Mouse (Mus musculus) ovary, postnatal 14 days (tissue): ENCODE measurements around the gene Asb8.

ENCODE experiments used
- DNase-seq: peaks from one replicate; pipeline ENCODE4 v3.0.0; 2022; ENCODE audit warnings: low spot score

Gene Asb8

GRCm38 (mm10) chr15:98115779-98116163 lies 49.7 kb downstream of the Asb8 start:
- no peak for DNase-seq

GRCm38 (mm10) chr15:98114852-98115778 lies 50.3 kb downstream of the Asb8 start:
- no peak for DNase-seq

GRCm38 (mm10) chr15:98114098-98114851 lies 51.1 kb downstream of the Asb8 start:
- no peak for DNase-seq

DNA sequence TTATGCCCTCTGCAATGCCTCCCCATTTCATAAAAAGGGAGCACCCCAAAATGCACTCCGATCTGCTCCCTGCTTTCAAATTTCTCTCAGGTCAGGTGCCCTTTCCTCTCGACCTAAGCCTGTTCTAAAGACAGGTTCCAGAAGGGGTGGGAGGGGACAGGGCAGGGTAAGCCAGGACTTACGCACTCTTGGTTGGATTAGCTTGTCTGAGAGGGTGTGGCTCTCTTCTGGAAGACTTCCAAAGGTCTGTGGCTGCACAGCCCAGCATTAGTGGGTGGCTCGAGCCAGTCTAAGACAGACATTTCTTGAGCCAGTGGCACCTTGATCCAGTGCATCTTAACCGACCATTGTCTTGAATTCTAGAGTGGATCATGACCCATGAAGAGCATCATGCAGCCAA lies 53.6 kb downstream of the Asb8 start:
- no peak for DNase-seq

DNA sequence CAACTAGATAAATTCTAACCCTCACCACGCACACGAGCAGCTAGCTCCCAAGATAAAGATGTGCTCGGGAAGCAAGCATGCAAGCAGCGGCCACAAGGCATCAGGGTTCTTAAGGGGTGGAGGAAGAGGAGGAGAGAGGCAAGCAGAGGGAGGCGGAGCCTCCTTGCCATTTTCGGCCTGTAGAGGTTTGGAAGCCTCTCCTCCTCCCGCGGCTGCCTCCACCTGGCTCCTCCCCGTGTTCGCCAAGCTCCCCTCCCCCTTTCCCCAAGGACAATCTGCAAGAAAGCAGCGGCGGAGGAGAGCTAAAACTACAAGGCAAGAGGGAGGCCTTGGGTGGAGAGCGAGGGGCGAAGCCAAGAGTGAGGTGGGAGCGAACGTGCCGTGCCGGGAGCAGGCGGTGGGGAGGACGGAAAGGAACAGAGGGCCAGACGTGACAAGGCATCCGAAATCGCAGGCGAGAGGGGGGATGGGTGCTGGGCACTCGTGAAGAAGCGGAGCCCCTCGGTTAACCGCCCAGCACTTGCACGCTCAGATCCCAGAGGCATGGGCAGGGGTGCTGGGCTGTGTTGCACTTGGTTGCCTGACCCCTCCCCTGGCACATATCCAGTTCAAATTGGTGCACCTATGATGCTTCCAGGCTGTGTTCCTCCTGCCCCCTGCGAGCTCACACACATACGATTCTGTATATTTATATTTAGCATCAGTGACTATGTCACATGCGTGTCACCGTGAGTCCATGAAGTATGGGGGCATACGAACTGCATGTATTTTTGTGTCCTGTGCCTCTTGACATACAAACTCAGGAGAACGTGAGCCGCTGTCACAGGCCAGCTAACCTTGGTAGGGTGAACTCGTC lies 56.9 kb downstream of the Asb8 start:
- peak; percentile 69 for DNase-seq

DNA sequence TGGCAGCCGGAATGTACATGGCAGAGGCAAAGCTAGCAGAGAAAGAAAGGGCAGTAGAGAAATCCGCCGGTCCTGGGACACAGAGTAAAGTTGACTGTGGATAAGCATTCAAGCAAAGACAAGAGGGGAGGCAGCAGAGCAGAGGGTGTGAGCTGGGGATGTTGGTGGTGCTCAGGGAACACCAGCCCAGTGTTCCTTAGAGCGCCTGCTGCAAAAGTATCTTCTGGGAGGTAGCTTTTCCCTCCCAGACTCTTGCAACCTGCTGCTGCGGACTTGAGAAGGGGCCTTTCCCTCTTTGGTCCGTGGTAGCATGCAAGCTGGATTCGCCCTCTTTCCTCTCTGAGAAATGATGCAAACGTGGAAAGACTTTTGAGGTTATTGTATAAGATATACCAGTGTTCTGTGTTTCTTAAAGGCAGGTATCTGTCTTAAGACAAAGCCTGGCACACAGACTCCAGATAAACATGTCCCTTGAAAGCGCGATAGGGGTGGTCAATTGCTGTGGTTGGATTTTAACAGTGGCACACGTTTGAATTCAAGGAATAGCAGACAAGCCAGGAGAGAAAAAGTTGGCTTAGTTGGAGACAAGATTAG lies 57.6 kb downstream of the Asb8 start:
- no peak for DNase-seq

DNA sequence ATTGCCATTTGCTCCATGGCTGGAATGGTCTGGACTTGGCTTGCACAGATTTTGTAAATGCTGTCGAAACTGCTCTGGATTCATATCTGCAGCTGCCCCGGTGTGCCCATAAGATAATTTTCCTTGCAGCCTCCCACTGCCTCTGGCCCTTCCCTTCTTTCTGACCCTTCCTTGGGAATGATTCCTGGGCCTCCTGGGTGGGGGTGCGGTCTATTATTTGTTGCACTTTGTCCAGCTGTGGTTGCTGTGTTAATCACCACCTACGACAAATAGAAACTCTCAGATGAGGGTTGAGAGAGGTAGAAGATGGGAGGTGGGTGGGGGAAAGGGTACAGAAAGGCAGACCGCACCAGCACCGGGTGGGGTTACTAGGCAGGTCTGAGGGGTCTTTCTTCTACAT lies 58.2 kb downstream of the Asb8 start:
- no peak for DNase-seq

- no peak for DNase-seq
These were observed 58.9 kb downstream of the Asb8 start for GRCm38 (mm10) chr15:98106506-98106905.

GRCm38 (mm10) chr15:98102401-98102800 lies 63.0 kb downstream of the Asb8 start:
- DNase-seq: no peak

DNA sequence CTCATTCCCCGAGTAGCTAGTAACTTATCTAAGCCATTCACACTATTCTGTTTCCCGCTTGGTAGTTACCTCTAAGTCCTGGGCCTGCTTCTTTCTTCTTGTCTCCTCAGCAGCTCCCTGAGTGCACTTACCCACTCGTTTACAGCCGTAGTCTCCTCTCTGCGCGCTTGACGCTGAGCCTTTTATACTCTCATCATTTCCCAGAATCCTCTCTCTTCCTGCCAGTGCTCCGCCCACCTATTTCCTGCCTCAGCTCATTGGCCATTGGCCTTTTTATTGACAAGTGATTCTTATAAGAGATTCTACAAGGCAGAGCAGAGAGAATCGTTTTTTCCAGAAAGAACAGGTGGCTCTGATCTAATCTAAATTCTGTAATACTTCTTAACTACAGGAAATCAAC lies 66.9 kb downstream of the Asb8 start:
- no peak for DNase-seq

DNA sequence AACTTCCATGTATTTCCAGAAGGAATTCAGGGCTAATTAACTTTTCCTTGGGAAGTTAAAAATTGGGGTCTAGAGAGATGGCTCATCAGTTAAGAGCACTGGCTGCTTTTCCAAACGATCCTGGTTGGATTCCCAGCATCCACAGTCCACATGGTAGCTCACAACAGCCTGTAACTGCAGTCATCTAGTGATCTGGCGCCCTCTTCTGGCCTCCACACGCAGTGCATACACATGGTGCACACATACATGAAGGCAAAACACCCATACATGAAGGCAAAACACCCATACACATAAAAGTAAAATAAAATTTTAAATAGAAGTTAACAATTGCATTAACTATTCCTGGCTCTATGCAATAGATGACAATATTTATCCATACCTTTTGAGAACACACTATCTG lies 68.5 kb downstream of the Asb8 start:
- no peak for DNase-seq

GRCm38 (mm10) chr15:98094905-98095304 lies 70.5 kb downstream of the Asb8 start:
- DNase-seq: no peak

GRCm38 (mm10) chr15:98093121-98094011 lies 72.1 kb downstream of the Asb8 start, which contains the start of gene Senp1:
Senp1 (minus strand) TSS chr15:98093744.
- DNase-seq: peak; percentile 87

- no peak for DNase-seq
These were observed 72.9 kb downstream of the Asb8 start, which contains the start of gene Pfkm for GRCm38 (mm10) chr15:98092372-98093120. Pfkm (plus strand) TSS chr15:98092589.

DNA sequence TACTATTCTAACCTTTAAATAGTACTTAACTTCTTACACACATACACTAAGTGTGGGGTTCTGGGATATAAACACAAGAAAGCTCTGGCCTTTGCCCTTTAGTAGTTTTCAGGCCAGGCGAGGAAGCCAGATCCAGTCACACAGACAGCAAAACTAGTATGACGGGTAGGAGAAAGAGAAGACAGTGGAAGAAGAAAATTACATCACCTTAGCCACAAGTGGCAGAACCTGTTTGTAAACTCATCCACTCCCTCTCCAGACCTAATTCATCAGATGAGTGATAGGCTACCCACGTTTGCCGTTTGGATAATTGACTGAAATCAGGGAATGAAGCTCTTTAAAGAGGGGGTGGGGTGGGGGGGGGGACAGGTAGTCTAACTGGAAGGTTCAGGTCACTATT lies 73.6 kb downstream of the Asb8 start:
- no peak for DNase-seq

DNA sequence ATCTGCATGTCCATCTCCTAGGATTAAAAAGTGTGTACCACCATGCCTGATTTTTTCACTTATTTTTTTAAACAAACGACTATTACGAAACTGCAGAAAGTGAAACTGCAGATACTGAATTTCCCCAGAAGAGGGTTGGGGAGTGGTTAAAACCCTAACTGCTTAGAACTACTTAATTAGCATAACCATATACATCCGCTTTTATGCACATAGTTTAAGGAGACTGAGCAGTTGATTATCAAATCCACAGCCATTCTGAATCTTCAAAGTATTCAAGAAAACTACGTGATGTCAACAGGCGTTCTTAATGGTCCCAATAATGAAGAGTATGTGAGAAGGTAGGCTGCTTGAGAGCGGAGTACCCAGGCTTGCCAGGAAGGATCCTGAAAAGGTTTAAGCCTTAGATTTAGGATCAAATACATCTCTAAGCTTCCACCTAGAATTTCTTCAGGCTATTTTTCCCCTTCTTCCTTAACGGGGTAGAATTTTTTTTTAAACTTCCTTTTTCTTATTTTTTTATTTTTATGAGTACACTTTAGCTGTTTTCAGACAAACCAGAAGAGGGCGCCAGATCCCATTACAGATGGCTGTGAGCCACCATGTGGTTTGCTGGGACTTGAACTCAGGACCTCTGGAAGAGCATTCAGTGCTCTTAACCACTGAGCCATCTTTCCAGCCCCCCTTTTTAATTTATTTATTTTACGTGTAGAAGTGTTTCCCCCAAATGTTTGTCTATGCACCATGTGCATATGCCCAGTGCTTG lies 75.8 kb downstream of the Asb8 start:
- DNase-seq: peak; percentile 50

DNA sequence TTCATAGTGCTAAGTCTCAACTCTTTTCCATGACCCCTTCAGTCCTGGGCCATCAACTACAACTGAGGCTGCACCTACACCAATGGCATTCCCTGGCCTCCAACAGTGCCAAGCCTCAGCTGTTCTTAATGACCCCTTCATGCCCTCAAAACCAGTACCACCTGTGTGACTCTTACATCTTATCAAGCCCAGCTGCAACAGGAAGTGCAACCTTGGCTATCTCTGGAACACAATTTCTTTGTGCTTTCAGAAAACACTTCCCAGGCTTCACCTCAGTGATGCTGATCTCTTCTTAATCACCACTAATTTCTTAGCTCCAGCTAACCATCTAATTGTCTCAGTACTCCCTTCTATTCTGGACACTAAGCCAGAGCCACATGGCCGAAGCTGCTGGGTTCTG lies 76.5 kb downstream of the Asb8 start:
- DNase-seq: no peak
